Mouse (Mus musculus) Patski (cell line): Measurements from ENCODE around the gene Prpf4. TPM values are rescaled to one million over a fixed set of nuclear protein-coding genes. Genes with fewer than 3 reads are reported as not detected.

Experiments used
- ATAC-seq: fragments of 100-300 bp; one replicate; pipeline ENCODE4 v1.8.0; 2021
- CTCF ChIA-PET: fragments of 350-600 bp; sonication (Branson Sonifier 250); formaldehyde crosslinking; loops from one replicate; lab custom pipeline; 2022; ENCODE audit warnings: inconsistent platforms; lab: Charles Lee
- POLR2A ChIA-PET: fragments of 350-600 bp; sonication (Branson Sonifier 250); formaldehyde crosslinking; loops from one replicate; lab custom pipeline; 2022; ENCODE audit warnings: antibody characterized with exemption, inconsistent platforms; lab: Charles Lee
- DNase-seq: peaks from one replicate; pipeline ENCODE4 v3.0.0-alpha.2; 2011; ENCODE audit warnings: low read depth, low spot score
- H3K27me3 ChIP-seq: fragments of 371-371 bp; one replicate; pipeline ENCODE4 v1.5.1; 2021
- CTCF ChIP-seq: fragments of 100-300 bp; IDR thresholded peaks from one replicate; pipeline ENCODE4 v1.5.1; 2021
- in situ Hi-C: fragments of 300-500 bp; cut with MboI; formaldehyde crosslinking; loops from 3 replicates; pipeline ENCODE4 v1.11.1; 2018; ENCODE audit warnings: low pct_unique_long_range_greater_than_20kb, mixed read lengths
- polyA plus RNA-seq: library from polyadenylated mRNA; unstranded; gene quantifications from one replicate; pipeline ENCODE4 v1.2.3, GENCODE M21; 2021

Prpf4 gene
- polyA plus RNA-seq = 10.9 TPM

- no peak for TF ChIP-seq CTCF
- in situ Hi-C loops = loop anchor here (5.0 kb wide), 1 partner anchor 99 kb away; no protein-coding TSS in a partner anchor
- ChIA-PET POLR2A (interaction anchor here (0.8 to 2.0 kb wide), 4 partner anchors 25 to 116 kb away, joined by 3 to 4 read pairs (median 3); no protein-coding TSS in a partner anchor), CTCF (interaction anchor here (1.9 to 2.2 kb wide), 2 partner anchors 11 to 48 kb away, joined by 6 to 10 read pairs; partner anchors contain the start of genes Fkbp15 and Slc31a1)
- ATAC-seq (peak; percentile 93), DNase-seq (peak; percentile 82)
- no peaks in the 10 kb centered on the region for H3K27me3 ChIP-seq
These were observed at the start of gene Prpf4, which contains the start of gene Cdc26 for GRCm38 (mm10) chr4:62408601-62409282. Gene Prpf4 (plus strand): TSS chr4:62408797. Gene Cdc26 (minus strand): TSS chr4:62408642.

- no peak for TF ChIP-seq CTCF
- ChIA-PET CTCF (interaction anchor here (1.3 to 3.3 kb wide), 2 partner anchors 10 to 48 kb away, joined by 3 to 10 read pairs; partner anchors contain the start of genes Cdc26 and Prpf4), POLR2A (interaction anchor here (0.6 kb wide), 1 partner anchor 1688 kb away, joined by 4 read pairs; no protein-coding TSS in a partner anchor)
- in situ Hi-C loops = loop anchor here (10.0 kb wide), 1 partner anchor 65 kb away; no protein-coding TSS in a partner anchor
- no peaks in the 10 kb centered on the region for H3K27me3 ChIP-seq
- ATAC-seq (no peak), DNase-seq (no peak)
These were observed 49.3 kb upstream of the Prpf4 start for GRCm38 (mm10) chr4:62359256-62359775.

GRCm38 (mm10) chr4:62360088-62360804 lies 48.4 kb upstream of the Prpf4 start, which contains the start of the genes Fkbp15 and Slc31a1:
Gene Fkbp15 (minus strand): TSS chr4:62360548.
Gene Slc31a1 (plus strand): TSS chr4:62360727.
- TF ChIP-seq CTCF = no peak
- peak; percentile 95 for DNase-seq
- ATAC-seq = peak; percentile 98
- CTCF ChIA-PET = interaction anchor here (1.3 to 3.3 kb wide), 3 partner anchors 10 to 47 kb away, joined by 3 to 10 read pairs (median 6); partner anchors contain the start of genes Cdc26 and Prpf4
- POLR2A ChIA-PET = no interaction called here
- H3K27me3 ChIP-seq = no peaks in the 10 kb centered on the region
- in situ Hi-C loops = no loop called here

GRCm38 (mm10) chr4:62360805-62361455 lies 47.7 kb upstream of the Prpf4 start:
- no peak for DNase-seq
- TF ChIP-seq CTCF = no peak
- ATAC-seq = peak; percentile 44
- POLR2A ChIA-PET = no interaction called here
- H3K27me3 ChIP-seq = no peaks in the 10 kb centered on the region
- in situ Hi-C loops = no loop called here
- CTCF ChIA-PET = interaction anchor here (2.2 to 3.3 kb wide), 2 partner anchors 9 to 47 kb away, joined by 6 to 10 read pairs; partner anchors contain the start of genes Cdc26 and Prpf4

GRCm38 (mm10) chr4:62361571-62361970 lies 47.0 kb upstream of the Prpf4 start:
- CTCF ChIA-PET = interaction anchor here (2.2 to 3.3 kb wide), 2 partner anchors 9 to 46 kb away, joined by 6 to 10 read pairs; partner anchors contain the start of genes Cdc26 and Prpf4
- in situ Hi-C loops = no loop called here
- no peak for TF ChIP-seq CTCF

GRCm38 (mm10) chr4:62361997-62362396 lies 46.6 kb upstream of the Prpf4 start:
- no peak for TF ChIP-seq CTCF
- in situ Hi-C loops = no loop called here
- DNase-seq (no peak), ATAC-seq (no peak)
- ChIA-PET POLR2A (interaction anchor here (0.9 kb wide), 1 partner anchor 45 kb away, joined by 6 read pairs; no protein-coding TSS in a partner anchor), CTCF (interaction anchor here (2.2 to 3.3 kb wide), 2 partner anchors 8 to 46 kb away, joined by 6 to 10 read pairs; partner anchors contain the start of genes Cdc26 and Prpf4)
- no peaks in the 10 kb centered on the region for H3K27me3 ChIP-seq

More at GRCm38 (mm10) chr4:62361571-62361970, 47.0 kb upstream of the Prpf4 start:
- DNase-seq (no peak), ATAC-seq (no peak)
- H3K27me3 ChIP-seq = no peaks in the 10 kb centered on the region
- POLR2A ChIA-PET = no interaction called here

- in situ Hi-C loops = no loop called here
- no peak for TF ChIP-seq CTCF
- CTCF ChIA-PET = interaction anchor here (2.2 to 3.3 kb wide), 2 partner anchors 8 to 45 kb away, joined by 6 to 10 read pairs; partner anchors contain the start of genes Cdc26 and Prpf4
- DNase-seq (no peak), ATAC-seq (no peak)
- POLR2A ChIA-PET = interaction anchor here (0.9 kb wide), 1 partner anchor 45 kb away, joined by 6 read pairs; no protein-coding TSS in a partner anchor
- H3K27me3 ChIP-seq = no peaks in the 10 kb centered on the region
These were observed 46.2 kb upstream of the Prpf4 start for GRCm38 (mm10) chr4:62362437-62362836.

GRCm38 (mm10) chr4:62364299-62364698 lies 44.3 kb upstream of the Prpf4 start:
- no peak for ATAC-seq
- CTCF ChIA-PET = no interaction called here
- no peak for TF ChIP-seq CTCF
- in situ Hi-C loops = no loop called here
- H3K27me3 ChIP-seq = no peaks in the 10 kb centered on the region
- no peak for DNase-seq
- POLR2A ChIA-PET = no interaction called here

GRCm38 (mm10) chr4:62366291-62366690 lies 42.3 kb upstream of the Prpf4 start:
- in situ Hi-C loops = no loop called here

More at GRCm38 (mm10) chr4:62366291-62366690, 42.3 kb upstream of the Prpf4 start:
- POLR2A ChIA-PET = interaction anchor here (0.7 kb wide), 1 partner anchor 39 kb away, joined by 5 read pairs; no protein-coding TSS in a partner anchor
- DNase-seq (no peak), ATAC-seq (no peak)
- TF ChIP-seq CTCF = no peak
- CTCF ChIA-PET = no interaction called here
- no peaks in the 10 kb centered on the region for H3K27me3 ChIP-seq
